Mouse (Mus musculus) left cerebral cortex, postnatal 10 days (tissue): Measurements from ENCODE around the gene Kmt2b. TPM values are rescaled to one million over a fixed set of nuclear protein-coding genes. Genes with fewer than 3 reads are reported as not detected.
A peak's percentile ranks its signal among the peaks of the same experiment; 100 is the strongest.

Experiments used
- DNase-seq, 2 experiments: peaks; one replicate each; pipeline ENCODE4 v3.0.0; 2021 to 2022; ENCODE audit warnings: low spot score in 2 of 2, mixed read lengths in 1 of 2; ENCODE audit errors: extremely low spot score in 1 of 2
- intact Hi-C: fragments of 180-260 bp; cut with DNase I; formaldehyde crosslinking; loops from one replicate; pipeline ENCODE4 v1.15.1; 2025
- total RNA-seq, 2 experiments: library from RNA; stranded (reverse); gene quantifications; 2 replicates each; pipeline ENCODE4 v1.2.3; 2021

Kmt2b gene
- total RNA-seq, 2 experiments from 2014 or later = 54.1 to 56.9 TPM

DNA sequence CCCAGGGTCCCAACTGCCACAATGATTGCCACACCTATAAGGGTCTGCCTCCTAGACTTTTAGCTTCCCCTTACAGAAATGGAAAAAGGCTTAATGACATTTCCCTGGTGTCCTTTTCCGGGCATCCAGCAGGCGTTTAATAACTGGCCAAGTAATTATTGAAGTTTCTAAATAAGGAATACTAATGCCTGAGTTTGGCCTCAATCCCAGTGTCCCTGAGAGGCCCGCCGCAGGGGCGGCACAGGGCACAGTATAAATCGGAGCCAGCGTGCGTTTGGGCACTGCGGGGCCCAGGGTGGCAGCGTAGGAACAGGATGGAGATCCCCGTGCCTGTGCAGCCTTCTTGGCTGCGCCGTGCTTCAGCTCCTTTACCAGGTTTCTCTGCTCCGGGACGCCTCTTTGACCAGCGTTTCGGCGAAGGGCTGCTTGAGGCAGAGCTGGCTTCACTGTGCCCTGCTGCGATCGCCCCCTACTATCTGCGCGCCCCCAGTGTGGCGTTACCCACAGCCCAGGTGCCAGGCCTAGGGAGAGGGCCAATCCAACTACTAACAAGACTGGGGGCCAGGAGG lies 35.4 kb downstream of the Kmt2b start:
- peak in 1 of 2 experiments; percentile 53 for DNase-seq
- intact Hi-C loops = no loop called here

DNA sequence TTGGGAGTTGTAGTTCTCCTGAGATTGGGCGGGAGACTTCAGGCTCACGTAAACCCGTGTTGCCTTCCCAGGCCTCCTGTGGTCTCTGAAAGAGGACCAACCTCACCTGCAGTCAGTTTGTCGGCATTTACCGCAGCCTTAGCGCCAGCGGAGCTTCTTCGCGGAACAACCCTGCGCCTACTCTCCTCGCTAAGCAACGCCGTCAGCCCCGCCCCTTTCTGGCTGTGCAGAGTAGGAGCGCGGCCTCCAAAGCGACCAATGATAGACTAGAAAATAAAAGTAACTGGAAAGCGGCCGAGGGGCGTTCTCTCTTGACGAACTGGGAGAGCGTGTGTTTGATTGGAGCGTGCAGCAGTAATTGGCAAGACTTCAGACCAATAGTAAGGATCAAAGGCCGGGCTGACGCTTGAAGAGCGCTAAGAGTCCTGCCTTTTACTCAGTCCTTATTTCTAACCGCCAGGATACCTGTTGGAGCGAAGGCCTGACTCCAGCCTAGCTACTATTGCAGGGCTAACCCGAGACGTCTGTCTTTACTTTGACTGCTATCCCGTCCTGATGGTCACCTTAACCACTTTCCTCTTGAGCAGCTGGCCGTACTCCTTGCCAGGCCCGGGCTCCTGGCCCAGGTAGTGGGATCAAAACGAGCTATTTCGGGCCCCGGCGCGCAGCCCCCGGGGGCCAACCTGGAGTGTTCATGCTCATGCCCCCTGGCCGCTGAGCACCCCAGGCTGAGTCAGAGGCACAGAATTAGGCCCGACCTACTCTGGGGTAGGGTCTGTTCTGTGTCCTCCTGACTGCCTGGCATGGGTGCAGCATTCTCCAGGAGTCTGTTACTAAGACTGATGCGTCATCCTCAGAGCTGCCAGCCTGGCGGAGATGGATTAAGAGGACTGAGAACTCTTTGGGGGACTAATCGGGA lies 36.2 kb downstream of the Kmt2b start, which contains the start of the genes Hspb6 and Proser3:
TSS of gene Hspb6 (plus strand) at position 77 of the 919 bp plus-strand sequence.
TSS of gene Proser3 (minus strand) at position 198 of the 919 bp plus-strand sequence.
- intact Hi-C loops = no loop called here

DNA sequence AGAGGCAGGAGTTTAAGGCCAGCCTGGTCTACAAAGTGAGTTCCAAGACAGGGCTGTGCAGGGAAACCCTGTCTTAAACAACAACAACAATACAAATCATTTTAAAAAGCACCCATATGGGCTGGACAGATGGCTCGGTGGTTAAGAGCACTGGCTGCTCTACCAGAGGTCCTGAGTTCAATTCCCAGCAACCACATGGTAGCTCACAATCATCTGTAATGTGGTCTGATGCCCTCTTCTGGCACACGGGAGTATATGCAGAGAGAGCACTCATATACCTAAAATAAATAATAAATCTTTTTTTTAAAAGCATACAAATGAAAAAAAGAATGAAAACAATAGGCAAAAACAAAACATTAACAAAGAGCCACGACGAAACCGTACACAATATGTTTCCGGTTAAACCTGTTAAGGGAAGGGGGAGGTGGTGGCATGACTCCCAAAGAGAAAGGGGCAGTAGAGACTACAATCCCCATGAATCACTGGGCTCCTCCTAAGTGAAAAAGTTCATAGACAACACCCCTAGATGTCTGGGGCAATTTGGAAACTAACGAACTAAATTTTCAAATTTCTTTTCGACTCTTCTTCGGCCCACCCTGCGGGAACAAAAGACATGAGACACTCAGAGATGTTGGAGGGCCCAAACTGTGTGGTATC lies 37.0 kb downstream of the Kmt2b start:
- intact Hi-C loops = no loop called here
- peak in 1 of 2 experiments; percentile 47 for DNase-seq

More for the DNA sequence above, 36.2 kb downstream of the Kmt2b start, which contains the start of the genes Hspb6 and Proser3:
- DNase-seq = peak; percentile 98

DNA sequence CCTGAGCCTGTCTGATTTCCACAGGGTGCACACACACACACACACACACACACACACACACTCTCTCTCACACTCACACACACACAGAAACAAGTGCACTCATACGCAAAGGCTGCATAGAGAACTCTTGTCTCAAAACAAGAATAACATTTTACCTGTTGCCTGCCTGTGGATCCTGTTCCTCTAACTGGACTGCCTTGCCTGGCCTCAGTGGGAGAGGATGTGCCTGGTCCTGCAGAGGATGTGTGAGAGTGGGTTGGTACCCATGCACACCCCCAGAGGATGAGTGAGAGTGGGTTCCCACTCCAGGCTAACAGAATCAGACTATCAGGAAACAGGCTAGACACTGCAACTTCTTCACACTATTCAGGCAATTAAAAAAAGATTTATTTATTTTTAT lies 37.9 kb downstream of the Kmt2b start:
- intact Hi-C loops = no loop called here

DNA sequence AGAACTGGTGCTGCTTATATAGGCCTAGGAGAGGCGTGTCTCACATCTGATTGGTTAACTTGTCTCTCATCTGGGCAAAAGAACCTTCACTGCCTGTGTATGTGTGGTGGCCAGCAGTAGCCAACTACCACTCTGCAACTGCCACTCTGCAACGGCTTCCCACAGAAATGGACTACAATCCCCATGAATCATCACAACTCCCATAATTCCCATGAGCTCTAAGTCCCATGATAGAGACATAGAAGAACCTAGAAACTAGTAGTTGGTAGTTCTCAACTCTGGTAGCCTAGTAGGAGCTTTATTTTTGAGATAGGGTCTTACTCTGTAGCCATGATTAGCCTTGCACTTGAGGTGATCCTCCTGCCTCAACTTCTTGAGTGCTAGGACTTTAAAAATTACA lies 38.6 kb downstream of the Kmt2b start:
- DNase-seq = no peak
- intact Hi-C loops = no loop called here

More for the DNA sequence above, 37.9 kb downstream of the Kmt2b start:
- no peak for DNase-seq

DNA sequence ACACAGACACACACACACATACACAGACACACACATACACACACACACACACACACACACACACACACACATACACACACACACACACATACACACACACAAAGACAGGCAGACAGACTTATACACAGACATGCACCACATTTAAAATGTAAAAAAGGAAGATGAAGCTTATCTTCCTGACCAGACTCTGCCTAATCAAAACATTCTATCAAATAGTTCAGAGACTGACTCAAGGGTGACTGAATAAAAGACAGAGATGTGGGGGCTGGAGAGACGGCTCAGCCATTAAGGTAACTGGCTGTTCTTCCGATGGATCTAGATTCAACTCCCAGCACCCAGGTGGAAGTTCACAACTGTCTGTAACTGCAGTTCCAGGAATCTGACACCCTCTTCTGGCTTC lies 44.2 kb downstream of the Kmt2b start:
- intact Hi-C loops = no loop called here
- DNase-seq = no peak

DNA sequence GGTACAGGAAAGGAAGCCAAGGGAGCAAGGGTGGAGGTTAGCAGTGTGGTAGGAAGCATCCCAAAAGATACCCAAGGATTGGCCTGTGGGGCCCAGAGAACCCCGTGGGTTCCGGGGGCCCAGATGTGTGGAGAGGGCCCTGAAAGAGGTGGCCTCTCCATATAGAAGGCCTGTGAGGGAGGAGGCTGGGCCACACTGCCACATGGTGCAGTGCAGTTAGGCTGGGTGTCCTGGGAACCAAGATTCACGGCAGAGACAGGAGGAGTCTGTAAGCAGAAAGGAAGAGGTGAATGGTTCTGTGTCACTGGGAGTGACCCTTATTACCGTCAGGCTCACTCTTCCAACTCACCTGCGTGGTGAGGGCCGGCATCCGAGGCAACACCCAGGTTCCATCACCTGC lies 48.0 kb downstream of the Kmt2b start:
- intact Hi-C loops = no loop called here
- DNase-seq = no peak

DNA sequence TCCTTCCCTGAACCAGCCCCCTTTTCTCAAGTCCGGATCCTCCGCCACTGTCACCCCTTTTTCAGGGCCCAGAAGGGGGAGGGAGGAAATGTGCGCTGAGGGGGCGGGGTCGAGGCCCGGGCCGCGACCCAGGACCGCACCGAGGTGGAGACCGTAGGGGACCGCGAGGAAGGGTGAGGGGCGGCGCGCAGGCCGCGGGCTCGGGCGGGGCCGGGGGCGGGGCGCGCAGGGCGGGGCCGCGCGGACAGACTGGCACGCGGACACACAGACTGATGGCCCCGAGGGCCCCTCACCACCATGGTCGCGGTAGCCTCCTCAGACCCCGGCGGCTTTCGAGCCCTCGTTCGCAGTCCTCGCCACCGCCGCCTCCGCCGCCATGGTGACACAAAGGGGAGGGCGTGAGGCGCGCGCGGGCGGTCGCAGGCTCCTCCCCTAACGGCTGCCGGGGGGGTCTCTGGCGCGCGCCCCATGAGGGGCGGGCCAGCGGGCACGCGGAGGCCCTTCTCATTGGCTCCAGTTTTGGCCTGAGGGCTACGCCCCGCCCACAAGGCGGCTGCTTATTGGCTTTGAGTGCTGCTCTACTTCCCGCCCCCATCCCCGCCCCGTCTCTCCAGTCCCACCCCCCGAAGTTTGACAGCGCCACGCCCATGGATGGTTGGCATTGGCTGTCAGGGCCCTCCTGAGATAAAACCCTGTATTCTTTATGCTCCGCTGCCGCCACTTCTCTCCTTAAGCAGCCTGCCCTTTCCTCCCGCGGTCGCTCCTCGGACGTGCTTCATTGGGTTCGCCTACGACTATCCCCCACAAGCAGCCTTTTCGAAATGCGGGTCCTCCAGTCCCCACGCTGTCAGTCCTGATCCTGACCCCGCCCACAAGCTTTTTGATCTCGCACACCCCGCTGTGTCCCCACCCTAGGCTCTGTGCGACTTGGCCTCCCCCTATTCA lies 53.6 kb downstream of the Kmt2b start, which contains the start of gene Arhgap33:
TSS of gene Arhgap33 (minus strand) at position 428 of the 945 bp plus-strand sequence.
- intact Hi-C loops = loop anchor here (5.0 kb wide), 2 partner anchors 48 to 88 kb away; partner anchors contain the start of gene Aplp1
- DNase-seq = peak; percentile 95 to 98

DNA sequence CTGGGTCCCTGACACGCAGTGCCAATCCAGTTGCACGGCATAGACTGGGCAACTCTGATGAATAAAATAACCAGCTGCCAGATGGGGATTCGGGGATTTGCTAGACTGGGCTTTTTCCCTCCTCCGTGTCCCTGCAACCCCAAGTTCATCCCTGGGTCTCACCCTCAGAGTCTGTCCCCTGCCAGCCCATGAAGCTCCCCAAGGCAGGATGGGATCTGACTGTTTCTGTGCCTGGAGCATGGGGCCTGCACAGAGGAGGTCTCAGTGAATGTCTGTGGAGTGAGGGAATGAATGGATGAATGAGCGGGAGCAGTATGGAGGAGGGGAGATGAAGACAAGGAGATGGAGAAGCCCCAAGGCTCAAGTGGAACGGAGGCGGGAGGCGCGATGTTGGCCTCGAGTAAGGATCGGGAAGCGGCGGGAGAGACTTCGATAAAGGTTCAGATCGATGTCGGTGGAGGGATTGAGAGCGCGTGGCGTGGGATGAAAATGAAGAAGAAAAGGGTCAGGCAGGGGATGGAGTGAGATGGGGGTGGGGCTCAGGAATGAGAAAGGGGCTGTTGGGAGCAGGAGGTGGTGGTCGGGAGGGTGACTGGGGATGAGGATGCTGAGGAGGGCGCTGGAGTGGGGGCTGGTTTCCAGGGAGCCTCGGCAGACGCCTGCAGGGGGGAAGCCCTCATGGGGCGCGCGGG lies 54.4 kb downstream of the Kmt2b start:
- intact Hi-C loops = loop anchor here (5.0 kb wide), 2 partner anchors 47 to 87 kb away; partner anchors contain the start of gene Aplp1
- DNase-seq = peak in 1 of 2 experiments; percentile 65

DNA sequence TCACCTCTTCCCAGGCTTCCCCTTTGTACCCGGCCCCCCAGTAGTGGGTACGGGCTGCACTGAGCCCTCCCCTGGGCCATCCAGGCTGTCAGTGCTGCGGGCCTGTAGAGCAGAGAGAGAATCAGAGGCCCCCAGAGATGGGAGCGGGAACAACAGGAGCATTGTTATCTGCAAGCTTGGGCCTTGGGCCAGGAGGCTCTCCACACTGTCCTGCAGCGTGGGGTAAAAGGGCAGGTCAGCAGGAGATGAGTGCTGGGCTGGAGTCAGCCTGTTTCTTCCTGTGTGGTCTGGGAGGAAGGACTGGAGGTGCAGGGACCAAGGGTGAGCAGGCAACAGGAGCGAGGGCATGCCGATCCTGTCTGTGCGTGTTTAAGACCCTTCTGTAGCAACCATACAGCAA lies 55.6 kb downstream of the Kmt2b start:
- intact Hi-C loops = loop anchor here (5.0 kb wide), 2 partner anchors 46 to 86 kb away; partner anchors contain the start of gene Aplp1
- peak in 1 of 2 experiments; percentile 73 for DNase-seq

DNA sequence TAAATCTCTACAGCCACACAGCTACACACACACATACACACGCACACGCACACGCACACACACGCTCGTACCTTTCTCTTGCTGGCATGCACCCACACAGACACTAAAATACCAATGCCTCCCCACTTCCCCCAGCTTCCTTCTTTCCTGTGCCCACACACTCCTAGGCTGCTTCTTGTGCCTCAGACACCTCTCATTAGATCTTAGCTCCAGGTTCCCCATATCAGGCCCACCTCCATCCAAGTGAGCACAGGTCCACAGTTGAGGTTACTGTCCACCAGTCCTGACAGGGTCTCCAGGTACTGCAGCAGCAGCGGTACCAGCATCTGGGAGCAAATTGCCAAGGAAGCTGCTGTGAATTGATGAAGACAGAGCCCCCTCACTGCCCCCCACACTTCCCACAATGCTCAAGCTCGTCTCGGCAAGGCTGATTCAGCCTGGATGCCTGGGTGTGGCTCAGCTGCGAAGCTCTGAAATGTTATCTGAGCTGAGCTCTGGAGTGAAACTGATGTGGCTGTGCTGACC lies 57.2 kb downstream of the Kmt2b start:
- no peak for DNase-seq
- intact Hi-C loops = loop anchor here (5.0 kb wide), 2 partner anchors 44 to 84 kb away; partner anchors contain the start of gene Aplp1

DNA sequence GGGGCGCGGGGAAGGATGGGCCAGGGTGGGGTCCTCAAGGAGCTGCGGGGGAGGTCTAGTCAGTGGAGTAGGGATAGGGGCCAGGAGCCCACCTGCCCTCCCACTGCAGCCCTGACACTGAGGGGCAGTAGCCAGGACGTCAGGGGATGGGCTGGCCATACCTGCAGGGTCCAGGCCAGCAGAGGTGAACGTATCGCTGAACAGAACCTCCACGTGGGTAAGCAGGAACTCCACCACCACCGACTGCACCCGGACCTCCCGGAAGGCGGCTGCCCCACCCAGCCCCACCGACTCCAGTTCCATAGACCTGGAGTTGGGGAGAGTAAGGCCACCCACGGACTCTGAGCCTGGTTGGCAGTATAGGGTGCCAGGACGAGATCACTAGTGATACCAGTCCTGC lies 61.5 kb downstream of the Kmt2b start:
- intact Hi-C loops = no loop called here
- no peak for DNase-seq

DNA sequence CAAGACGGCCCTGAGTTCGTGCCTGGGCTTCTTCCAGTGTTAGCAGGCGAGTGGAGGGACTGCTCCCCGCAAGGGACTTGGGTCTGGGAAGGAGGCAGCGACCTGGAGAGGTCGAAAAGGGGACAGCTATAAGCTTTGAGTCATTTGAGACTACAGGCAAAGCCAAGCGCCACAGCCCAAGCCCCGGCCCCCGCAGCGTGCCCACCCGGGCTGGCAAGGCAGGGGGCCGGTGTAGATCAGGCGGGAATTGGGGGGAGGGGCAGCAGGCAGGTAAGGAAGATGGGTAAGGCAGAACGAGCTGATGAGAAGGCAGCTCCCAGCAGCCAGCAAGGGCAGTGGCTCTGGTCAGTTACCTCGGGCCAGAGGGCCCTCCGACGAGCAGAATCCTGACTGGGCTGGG lies 62.1 kb downstream of the Kmt2b start:
- no peak for DNase-seq
- intact Hi-C loops = no loop called here

DNA sequence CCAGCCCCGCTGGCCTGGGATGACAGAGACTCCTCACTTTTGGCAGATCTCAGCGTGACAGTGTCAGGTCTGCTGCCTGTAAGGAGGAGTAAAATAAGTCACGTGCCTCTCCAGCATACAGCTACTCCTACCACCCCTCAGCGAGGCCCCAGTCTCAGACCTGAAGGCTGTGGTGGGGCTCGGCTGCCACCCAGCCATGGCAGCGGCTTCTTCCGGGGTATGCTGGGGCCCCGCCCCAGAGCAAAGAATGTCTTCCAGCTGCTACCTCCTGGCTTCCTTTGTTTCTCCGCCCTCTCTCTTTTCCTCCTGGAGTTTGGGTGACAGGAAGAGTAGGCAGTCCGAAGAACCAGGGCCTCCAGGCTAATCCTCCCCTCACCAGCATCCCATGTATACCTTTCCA lies 62.6 kb downstream of the Kmt2b start:
- no peak for DNase-seq
- intact Hi-C loops = no loop called here

DNA sequence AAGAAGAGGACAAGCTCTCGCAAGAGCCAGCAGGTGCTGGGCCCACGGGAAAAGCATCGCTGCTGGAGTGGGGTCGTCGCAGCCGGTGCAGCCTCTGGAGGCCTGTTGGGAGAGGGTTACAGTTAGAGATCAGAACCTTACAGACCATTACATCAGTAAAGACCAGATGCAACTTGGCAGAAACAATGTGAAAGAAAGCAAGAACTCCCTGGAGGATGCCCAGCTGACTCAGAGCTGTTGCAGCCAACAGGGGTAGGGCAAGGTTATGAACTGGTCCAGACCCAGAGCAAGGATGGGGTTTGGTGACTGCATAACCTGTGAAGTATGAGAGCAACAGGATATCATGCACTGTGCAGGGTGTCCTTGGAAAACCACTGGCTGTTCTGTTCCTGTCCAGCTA lies 64.0 kb downstream of the Kmt2b start:
- intact Hi-C loops = no loop called here
- DNase-seq = no peak

DNA sequence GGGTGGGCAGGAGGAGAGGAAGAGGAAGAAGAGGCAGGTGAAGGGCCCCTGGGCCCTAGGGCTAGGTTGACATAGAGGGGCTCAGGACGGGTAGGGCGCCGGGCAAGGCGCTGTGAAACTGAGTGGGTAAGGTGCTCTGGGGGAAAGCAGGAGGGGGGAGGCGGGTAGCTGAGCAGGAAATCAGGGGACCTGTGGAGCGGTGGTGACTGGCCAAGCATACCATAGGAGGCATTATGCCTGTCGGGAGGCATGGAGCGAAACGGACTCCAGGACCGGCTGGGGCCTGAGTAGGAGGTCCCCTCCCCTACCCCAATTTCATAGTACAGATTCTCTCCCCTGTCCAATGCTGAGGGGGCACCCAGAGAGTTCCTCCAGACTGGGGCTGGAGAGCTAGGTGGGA lies 65.7 kb downstream of the Kmt2b start:
- no peak for DNase-seq
- intact Hi-C loops = no loop called here

DNA sequence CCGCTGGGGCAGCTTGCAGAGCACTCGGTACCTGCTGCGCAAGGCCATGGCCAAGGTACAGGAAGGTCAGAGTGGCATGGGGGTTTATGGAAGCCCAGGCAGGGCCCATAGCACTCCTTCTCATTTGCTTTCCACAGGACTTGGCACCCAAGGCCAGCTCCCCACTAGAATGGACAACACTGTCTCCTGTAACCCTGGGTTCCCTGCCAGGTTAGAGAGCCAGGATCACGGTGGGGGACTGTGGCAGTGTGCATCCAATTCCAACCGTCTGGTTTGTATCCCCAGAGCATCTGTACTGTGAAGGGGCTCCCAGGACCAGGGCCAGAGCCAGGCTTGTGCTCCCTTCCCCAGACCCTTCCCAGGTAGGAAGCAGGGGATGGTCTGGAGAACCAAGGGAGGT lies 67.7 kb downstream of the Kmt2b start:
- intact Hi-C loops = no loop called here
- no peak for DNase-seq
